ENCODE assay signal across 14 mouse cellular contexts in the genomic region with DNA sequence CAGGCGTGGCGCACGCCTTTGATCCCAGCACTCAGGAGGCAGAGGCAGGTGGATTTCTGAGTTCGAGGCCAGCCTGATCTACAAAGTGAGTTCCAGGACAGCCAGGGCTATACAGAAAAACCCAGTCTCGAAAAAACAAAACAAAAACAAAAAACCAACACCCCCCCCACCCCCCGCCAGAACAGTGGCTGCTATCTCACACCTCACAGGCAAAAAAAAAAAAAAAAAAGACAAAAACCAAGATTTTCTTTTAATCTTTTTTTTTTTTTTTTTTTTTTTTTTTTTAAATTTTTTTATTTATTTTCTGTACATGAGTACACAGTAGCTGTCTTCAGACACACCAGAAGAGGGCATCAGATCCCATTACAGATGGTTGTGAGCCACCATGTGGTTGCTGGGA. TPM values are rescaled to one million over a fixed set of nuclear protein-coding genes. Genes with fewer than 3 reads are reported as not detected.
DNase-seq lines count a peak whose midpoint lies in the region; ATAC-seq and TF ChIP-seq lines count a peak whose summit lies in the region.
"Not testable (repeated sequence)": the region's sequence is repeated elsewhere in the genome, so short reads cannot be mapped to it uniquely, and the experiment has no call there.
"Had no signal": no experiment of that assay in that cellular context is flagged by ENCODE, and none has a peak within 500 bp of the region (broad histone marks: within the 10 kb centered on the region; RNA-seq: fewer than 3 reads in every experiment).

No protein-coding gene starts in this region.

- in situ Hi-C loops in CH12.LX (cut with MboI; ENCODE audit: low pct_ligation_motif_present, low pct_unique_long_range_greater_than_20kb, low sequenced_read_pairs), result loop anchor here (10.0 kb wide), 1 partner anchor 58 kb away; no protein-coding TSS in a partner anchor

- not testable (repeated sequence) for ATAC-seq in heart, embryonic 16.5 days (replicated peaks; ENCODE audit: extremely low read depth, insufficient read depth, low FRiP score); kidney, embryonic 14.5 days (ENCODE audit: low FRiP score, low TSS enrichment); liver, embryonic 13.5 days (ENCODE audit: low read depth); lung, embryonic 15.5 days (ENCODE audit: borderline replicate concordance, extremely low read depth, low FRiP score, low TSS enrichment); stomach, postnatal 0 days (ENCODE audit: low FRiP score, low TSS enrichment)

- 68% methylated on average over 6 of the region's 6 CpGs for WGBS in bone marrow, adult 2 months
- 81% methylated on average over 6 of the region's 6 CpGs for WGBS in heart, embryonic 10.5 days
- WGBS in heart, embryonic 16.5 days, result 90% methylated on average over 6 of the region's 6 CpGs
- WGBS in kidney, embryonic 14.5 days, result 85% methylated on average over 6 of the region's 6 CpGs
- 67% methylated on average over 6 of the region's 6 CpGs for WGBS in liver, embryonic 13.5 days (ENCODE audit: insufficient replicate concordance)
- 91% methylated on average over 6 of the region's 6 CpGs for WGBS in lung, embryonic 15.5 days
- WGBS in stomach, postnatal 0 days, result 93% methylated on average over 6 of the region's 6 CpGs

- not testable (repeated sequence) for H3K4me2 ChIP-seq in CH12.LX (ENCODE audit: insufficient read depth, low read depth, poor library complexity, severe bottlenecking); heart, embryonic 16.5 days (ENCODE audit: low read depth, low read length); kidney, embryonic 14.5 days (replicated peaks; ENCODE audit: low read depth, low read length); lung, embryonic 15.5 days
- H3K4me2 ChIP-seq in liver, embryonic 13.5 days, result peak overlapping the region; percentile 80
- peak overlapping the region; percentile 47; the same call in 1 of the 2 replicates for H3K4me2 ChIP-seq in stomach, postnatal 0 days (replicated peaks; ENCODE audit: low read depth)

- TF ChIP-seq EP300 in CH12.LX (IDR thresholded peaks at IDR 0.05; ENCODE audit: low read length); stomach, postnatal 0 days (optimal IDR thresholded peaks at IDR 0.05): not testable (repeated sequence)

- TF ChIP-seq CTCF in CH12.LX (conservative IDR thresholded peaks at IDR 0.05 in 1 of 2, IDR thresholded peaks at IDR 0.05 in 1 of 2; ENCODE audit: low read depth in 2 of 2, low read length in 2 of 2); bone marrow, adult 2 months (IDR thresholded peaks at IDR 0.05; ENCODE audit: control insufficient read depth, insufficient read depth, low read length); stomach, postnatal 0 days (IDR thresholded peaks at IDR 0.05; ENCODE audit: low read depth): not testable (repeated sequence)

- not testable (repeated sequence) for H3K27ac ChIP-seq in CH12.LX (ENCODE audit: insufficient read depth, low read depth); stomach, postnatal 0 days (replicated peaks)
- peak overlapping the region; percentile 12; the same call in 1 of the 2 replicates for H3K27ac ChIP-seq in bone marrow, adult 2 months (ENCODE audit: control insufficient read depth, insufficient read depth, low read depth, low read length, poor library complexity)
- H3K27ac ChIP-seq in heart, embryonic 10.5 days, result peak overlapping the region; percentile 98; the same call in 1 of the 2 replicates
- H3K27ac ChIP-seq in heart, embryonic 16.5 days (ENCODE audit: low read length), result peak overlapping the region; percentile 99; the same call in 1 of the 2 replicates
- H3K27ac ChIP-seq in kidney, embryonic 14.5 days (ENCODE audit: low read depth, low read length), result peak overlapping the region; percentile 89
- H3K27ac ChIP-seq in liver, embryonic 13.5 days, result peak overlapping the region; percentile 99
- peak overlapping the region; percentile 85; the same call in 1 of the 2 replicates for H3K27ac ChIP-seq in lung, embryonic 15.5 days

- peaks cover 28% of the 10 kb centered on the region for H3K27me3 ChIP-seq in CH12.LX (replicated peaks)
- not testable (repeated sequence) for H3K27me3 ChIP-seq in heart, embryonic 10.5 days (ENCODE audit: insufficient read depth, poor library complexity, severe bottlenecking); heart, embryonic 16.5 days (ENCODE audit: control insufficient read depth, insufficient read depth, low read length); kidney, embryonic 14.5 days (ENCODE audit: control insufficient read depth, insufficient read depth, low read length); liver, embryonic 13.5 days; lung, embryonic 15.5 days; stomach, postnatal 0 days (ENCODE audit: control insufficient read depth, insufficient read depth, low read length)

- not testable (repeated sequence) for H3K9me3 ChIP-seq in CH12.LX (replicated peaks; ENCODE audit: low read length); heart, embryonic 10.5 days; heart, embryonic 16.5 days (replicated peaks; ENCODE audit: control insufficient read depth, low read length); kidney, embryonic 14.5 days (ENCODE audit: control insufficient read depth, low read length); liver, embryonic 13.5 days (replicated peaks); lung, embryonic 15.5 days; stomach, postnatal 0 days (ENCODE audit: control insufficient read depth, low read length)

- H3K4me3 ChIP-seq in CH12.LX (replicated peaks in 1 of 3; ENCODE audit: low read depth in 2 of 3, low read length in 2 of 3, poor library complexity in 1 of 3); heart, embryonic 10.5 days; heart, embryonic 16.5 days (ENCODE audit: low read length); kidney, embryonic 14.5 days (ENCODE audit: low read length); stomach, postnatal 0 days (ENCODE audit: low read depth, low read length): not testable (repeated sequence)
- peak overlapping the region; percentile 29 for H3K4me3 ChIP-seq in bone marrow, adult 2 months (replicated peaks; ENCODE audit: control insufficient read depth, low read depth, low read length)
- H3K4me3 ChIP-seq in liver, embryonic 13.5 days (replicated peaks), result peak overlapping the region; percentile 99
- 0 out of 2 replicates have a peak overlapping the region, but pooled peaks have one; percentile 84 for H3K4me3 ChIP-seq in lung, embryonic 15.5 days

- TF ChIP-seq RAD21 in CH12.LX (IDR thresholded peaks at IDR 0.05; ENCODE audit: low read depth, low read length), result not testable (repeated sequence)

- TF ChIP-seq POLR2A in CH12.LX (IDR thresholded peaks at IDR 0.05; ENCODE audit: low read depth, low read length); bone marrow, adult 2 months (IDR thresholded peaks at IDR 0.05; ENCODE audit: borderline replicate concordance, control insufficient read depth, low read depth, low read length): not testable (repeated sequence)

- H3K4me1 ChIP-seq in CH12.LX (ENCODE audit: control insufficient read depth in 1 of 2, insufficient read depth in 2 of 2), result peaks cover 8 to 43% of the 10 kb centered on the region in 2 experiments
- not testable (repeated sequence) for H3K4me1 ChIP-seq in bone marrow, adult 2 months (ENCODE audit: control insufficient read depth, insufficient read depth, low read length); stomach, postnatal 0 days (replicated peaks; ENCODE audit: control insufficient read depth, insufficient read depth)
- peaks cover 56% of the 10 kb centered on the region for H3K4me1 ChIP-seq in heart, embryonic 10.5 days
- H3K4me1 ChIP-seq in heart, embryonic 16.5 days (ENCODE audit: control insufficient read depth, insufficient read depth, low read length), result peaks cover 41% of the 10 kb centered on the region
- H3K4me1 ChIP-seq in kidney, embryonic 14.5 days (ENCODE audit: control insufficient read depth, insufficient read depth, low read length), result peaks cover 44% of the 10 kb centered on the region
- H3K4me1 ChIP-seq in liver, embryonic 13.5 days (replicated peaks), result peaks cover 54% of the 10 kb centered on the region
- peaks cover 48% of the 10 kb centered on the region for H3K4me1 ChIP-seq in lung, embryonic 15.5 days

- not testable (repeated sequence) for DNase-seq in CH12.LX (ENCODE audit: extremely low read depth); heart, embryonic 10.5 days (ENCODE audit: low spot score); liver, embryonic 13.5 days; stomach, postnatal 0 days (ENCODE audit: low spot score)

- peaks cover 24% of the 10 kb centered on the region for H3K79me2 ChIP-seq in CH12.LX (replicated peaks; ENCODE audit: control insufficient read depth, extremely low read depth, insufficient read depth, poor library complexity, severe bottlenecking)

- dilution Hi-C loops in CH12.LX (cut with MboI; ENCODE audit: extremely low pct_ligation_motif_present, extremely low pct_unique_long_range_greater_than_20kb, low sequenced_read_pairs), result not testable (repeated sequence)

- peaks cover 19 to 25% of the 10 kb centered on the region in 2 experiments for H3K36me3 ChIP-seq in CH12.LX (replicated peaks in 1 of 2; ENCODE audit: control insufficient read depth in 1 of 2, insufficient read depth in 1 of 2, low read length in 1 of 2)
- peaks cover 17% of the 10 kb centered on the region; the same call in 1 of the 2 replicates for H3K36me3 ChIP-seq in heart, embryonic 10.5 days
- H3K36me3 ChIP-seq in heart, embryonic 16.5 days (ENCODE audit: control insufficient read depth, insufficient read depth); kidney, embryonic 14.5 days (ENCODE audit: control insufficient read depth, insufficient read depth, low read length); lung, embryonic 15.5 days; stomach, postnatal 0 days (ENCODE audit: control insufficient read depth, insufficient read depth, low read length): not testable (repeated sequence)
- H3K36me3 ChIP-seq in liver, embryonic 13.5 days, result peaks cover 25% of the 10 kb centered on the region

- H3K9ac ChIP-seq in CH12.LX (ENCODE audit: insufficient read depth, low read depth); heart, embryonic 16.5 days (ENCODE audit: low read length); kidney, embryonic 14.5 days (ENCODE audit: low read depth, low read length); lung, embryonic 15.5 days; stomach, postnatal 0 days (ENCODE audit: low read length): not testable (repeated sequence)
- H3K9ac ChIP-seq in liver, embryonic 13.5 days, result peak overlapping the region; percentile 100

RNA-seq across cellular contexts. Expression of gene Plekha4, which starts 1.0 kb away (rescaled TPM):
- total RNA-seq in CH12.LX (2012; rRNA removed) (0.25 TPM in 2 replicates), CH12.LX (2014; rRNA removed) (0.28 TPM in 1 of 2 replicates, not detected in the other)
- 0.90 and 1.3 TPM in 2 replicates for polyA plus RNA-seq in CH12.LX (2012; ENCODE audit: insufficient read length, low read depth)
- polyA plus RNA-seq in bone marrow, adult 2 months (2011; ENCODE audit: insufficient read depth, insufficient read length, low replicate concordance, missing spikeins), result 2.1 and 8.9 TPM in 2 replicates
- polyA plus RNA-seq in heart, embryonic 10.5 days (2016; fragmentation: Nextera tagmentation; extraction: Ambion mirVana), result 0.59 and 0.64 TPM in 2 replicates
- 1.3 and 1.8 TPM in 2 replicates for polyA plus RNA-seq in heart, embryonic 16.5 days (2015; fragmentation: Nextera tagmentation; extraction: Ambion mirVana)
- polyA plus RNA-seq in kidney, embryonic 14.5 days (2014; fragmentation: Nextera tagmentation; extraction: Ambion mirVana), result 4.7 and 5.1 TPM in 2 replicates
- polyA plus RNA-seq in liver, embryonic 13.5 days (2015; fragmentation: Nextera tagmentation; extraction: Ambion mirVana), result 0.43 and 0.52 TPM in 2 replicates
- polyA plus RNA-seq in lung, embryonic 15.5 days (2015; fragmentation: Nextera tagmentation; extraction: Ambion mirVana), result 2.2 and 3.3 TPM in 2 replicates
- polyA plus RNA-seq in stomach, postnatal 0 days (2015; fragmentation: Nextera tagmentation; extraction: Ambion mirVana), result 7.9 and 8.0 TPM in 2 replicates
- total RNA-seq: granulocyte monocyte progenitor cell, adult 5-6 weeks had no signal

RNA-seq across cellular contexts. Expression of gene Ppp1r15a, which starts 1.1 kb away (rescaled TPM):
- total RNA-seq in CH12.LX (2012; rRNA removed) (11.7 and 12.0 TPM in 2 replicates), CH12.LX (2014; rRNA removed) (12.5 and 13.9 TPM in 2 replicates)
- 31.8 and 37.1 TPM in 2 replicates for polyA plus RNA-seq in CH12.LX (2012; ENCODE audit: insufficient read length, low read depth)
- polyA plus RNA-seq in bone marrow, adult 2 months (2011; ENCODE audit: insufficient read depth, insufficient read length, low replicate concordance, missing spikeins), result 356 and 801 TPM in 2 replicates
- polyA plus RNA-seq in heart, embryonic 10.5 days (2016; fragmentation: Nextera tagmentation; extraction: Ambion mirVana), result 28.2 and 31.2 TPM in 2 replicates
- 25.0 and 27.1 TPM in 2 replicates for polyA plus RNA-seq in heart, embryonic 16.5 days (2015; fragmentation: Nextera tagmentation; extraction: Ambion mirVana)
- polyA plus RNA-seq in kidney, embryonic 14.5 days (2014; fragmentation: Nextera tagmentation; extraction: Ambion mirVana), result 13.4 and 15.7 TPM in 2 replicates
- polyA plus RNA-seq in liver, embryonic 13.5 days (2015; fragmentation: Nextera tagmentation; extraction: Ambion mirVana), result 180 and 197 TPM in 2 replicates
- polyA plus RNA-seq in lung, embryonic 15.5 days (2015; fragmentation: Nextera tagmentation; extraction: Ambion mirVana), result 21.9 and 22.9 TPM in 2 replicates
- 21.6 and 26.6 TPM in 2 replicates for polyA plus RNA-seq in stomach, postnatal 0 days (2015; fragmentation: Nextera tagmentation; extraction: Ambion mirVana)

RNA-seq across cellular contexts. Expression of gene Nucb1, which starts 17.0 kb away (rescaled TPM):
- total RNA-seq in CH12.LX (2012; rRNA removed), result 83.4 and 92.6 TPM in 2 replicates
- total RNA-seq in CH12.LX (2014; rRNA removed), result 40.8 and 46.2 TPM in 2 replicates
- 90.4 and 129 TPM in 2 replicates for polyA plus RNA-seq in CH12.LX (2012; ENCODE audit: insufficient read length, low read depth)
- 69.3 and 71.9 TPM in 2 replicates for polyA plus RNA-seq in bone marrow, adult 2 months (2011; ENCODE audit: insufficient read depth, insufficient read length, low replicate concordance, missing spikeins)
- polyA plus RNA-seq in heart, embryonic 10.5 days (2016; fragmentation: Nextera tagmentation; extraction: Ambion mirVana), result 163 and 198 TPM in 2 replicates
- 156 and 160 TPM in 2 replicates for polyA plus RNA-seq in heart, embryonic 16.5 days (2015; fragmentation: Nextera tagmentation; extraction: Ambion mirVana)
- 141 and 190 TPM in 2 replicates for polyA plus RNA-seq in kidney, embryonic 14.5 days (2014; fragmentation: Nextera tagmentation; extraction: Ambion mirVana)
- polyA plus RNA-seq in liver, embryonic 13.5 days (2015; fragmentation: Nextera tagmentation; extraction: Ambion mirVana), result 110 and 127 TPM in 2 replicates
- 230 and 238 TPM in 2 replicates for polyA plus RNA-seq in lung, embryonic 15.5 days (2015; fragmentation: Nextera tagmentation; extraction: Ambion mirVana)
- polyA plus RNA-seq in stomach, postnatal 0 days (2015; fragmentation: Nextera tagmentation; extraction: Ambion mirVana), result 196 and 199 TPM in 2 replicates

RNA-seq across cellular contexts. Expression of gene Hsd17b14, which starts 27.5 kb away (rescaled TPM):
- total RNA-seq in CH12.LX (2012; rRNA removed) (not detected in 2 replicates), CH12.LX (2014; rRNA removed) (not detected in 2 replicates)
- 1.5 and 2.3 TPM in 2 replicates for polyA plus RNA-seq in CH12.LX (2012; ENCODE audit: insufficient read length, low read depth)
- polyA plus RNA-seq in bone marrow, adult 2 months (2011; ENCODE audit: insufficient read depth, insufficient read length, low replicate concordance, missing spikeins), result 5.7 TPM in 1 of 2 replicates, not detected in the other
- polyA plus RNA-seq in heart, embryonic 10.5 days (2016; fragmentation: Nextera tagmentation; extraction: Ambion mirVana), result 0.42 and 1.2 TPM in 2 replicates
- 0.66 and 0.87 TPM in 2 replicates for polyA plus RNA-seq in heart, embryonic 16.5 days (2015; fragmentation: Nextera tagmentation; extraction: Ambion mirVana)
- polyA plus RNA-seq in kidney, embryonic 14.5 days (2014; fragmentation: Nextera tagmentation; extraction: Ambion mirVana), result 12.8 and 13.5 TPM in 2 replicates
- polyA plus RNA-seq in liver, embryonic 13.5 days (2015; fragmentation: Nextera tagmentation; extraction: Ambion mirVana), result 1.3 and 1.9 TPM in 2 replicates
- polyA plus RNA-seq in lung, embryonic 15.5 days (2015; fragmentation: Nextera tagmentation; extraction: Ambion mirVana), result 1.5 and 1.7 TPM in 2 replicates
- polyA plus RNA-seq in stomach, postnatal 0 days (2015; fragmentation: Nextera tagmentation; extraction: Ambion mirVana), result 16.6 and 16.9 TPM in 2 replicates
- total RNA-seq: hindbrain, postnatal 0 days; layer of hippocampus, adult 8-10 months; monocyte, adult 5-6 weeks; neutrophil, adult 5-6 weeks had no signal
- polyA plus RNA-seq: midbrain, embryonic 14.5 days had no signal

RNA-seq across cellular contexts. Expression of gene Dhdh, which starts 38.6 kb away (rescaled TPM):
- total RNA-seq in CH12.LX (2012; rRNA removed) (5.9 and 6.4 TPM in 2 replicates), CH12.LX (2014; rRNA removed) (7.1 and 7.2 TPM in 2 replicates)
- polyA plus RNA-seq in CH12.LX (2012; ENCODE audit: insufficient read length, low read depth), result 15.3 and 18.0 TPM in 2 replicates
- 2.7 and 4.8 TPM in 2 replicates for polyA plus RNA-seq in bone marrow, adult 2 months (2011; ENCODE audit: insufficient read depth, insufficient read length, low replicate concordance, missing spikeins)
- 5.8 and 6.1 TPM in 2 replicates for polyA plus RNA-seq in heart, embryonic 10.5 days (2016; fragmentation: Nextera tagmentation; extraction: Ambion mirVana)
- polyA plus RNA-seq in heart, embryonic 16.5 days (2015; fragmentation: Nextera tagmentation; extraction: Ambion mirVana), result 3.4 TPM in 2 replicates
- polyA plus RNA-seq in kidney, embryonic 14.5 days (2014; fragmentation: Nextera tagmentation; extraction: Ambion mirVana), result 3.3 and 3.5 TPM in 2 replicates
- 2.0 and 2.2 TPM in 2 replicates for polyA plus RNA-seq in liver, embryonic 13.5 days (2015; fragmentation: Nextera tagmentation; extraction: Ambion mirVana)
- polyA plus RNA-seq in lung, embryonic 15.5 days (2015; fragmentation: Nextera tagmentation; extraction: Ambion mirVana), result 2.8 and 3.4 TPM in 2 replicates
- 1.1 and 1.3 TPM in 2 replicates for polyA plus RNA-seq in stomach, postnatal 0 days (2015; fragmentation: Nextera tagmentation; extraction: Ambion mirVana)
